ENCODE assay signal across 15 mouse cellular contexts in genomic region chr15:36988718-36989115, GRCm38 (mm10).
"Had no signal": no experiment of that assay in that cellular context is flagged by ENCODE, and none has a peak within 500 bp of the region (broad histone marks: within the 10 kb centered on the region; RNA-seq: fewer than 3 reads in every experiment).

No protein-coding gene starts in this region.

- H3K4me2 ChIP-seq: limb, embryonic 12.5 days; liver, embryonic 13.5 days; lung, embryonic 15.5 days; midbrain, embryonic 13.5 days; neural tube, embryonic 15.5 days had no signal

- ATAC-seq: liver, postnatal 0 days; midbrain, embryonic 13.5 days had no signal

- DNase-seq: kidney, postnatal 10 days; kidney, postnatal 4 days; liver; liver, embryonic 13.5 days; liver, postnatal 0 days; lung, postnatal 14 days; right cerebral cortex, adult 18-20 months; right cerebral cortex, postnatal 25 days; thymus, postnatal 4 days had no signal

- H3K4me3 ChIP-seq: limb, embryonic 12.5 days; liver, embryonic 13.5 days; lung, embryonic 15.5 days; midbrain, embryonic 13.5 days; myocyte; neural tube, embryonic 15.5 days had no signal

- H3K36me3 ChIP-seq: midbrain, embryonic 13.5 days; neural tube, embryonic 15.5 days had no signal

- H3K9ac ChIP-seq: limb, embryonic 12.5 days; liver, embryonic 13.5 days; liver, postnatal 0 days; lung, embryonic 15.5 days; midbrain, embryonic 13.5 days; neural tube, embryonic 15.5 days had no signal

- H3K9me3 ChIP-seq: limb, embryonic 12.5 days; liver, embryonic 13.5 days; lung, embryonic 15.5 days; midbrain, embryonic 13.5 days; neural tube, embryonic 15.5 days had no signal

- H3K27ac ChIP-seq: limb, embryonic 12.5 days; liver, embryonic 13.5 days; macrophage; midbrain, embryonic 13.5 days; neural tube, embryonic 15.5 days had no signal

- H3K27me3 ChIP-seq: limb, embryonic 12.5 days; liver, embryonic 13.5 days; lung, embryonic 15.5 days; midbrain, embryonic 13.5 days; neural tube, embryonic 15.5 days had no signal
